Mouse (Mus musculus) granulocyte monocyte progenitor cell, adult 5-6 weeks (primary cell): ENCODE data around the gene Pot1a. TPM values are rescaled to one million over a fixed set of nuclear protein-coding genes. Genes with fewer than 3 reads are reported as not detected.

Source experiments
- ATAC-seq: replicated peaks from 2 replicates; pipeline ENCODE4 v1.8.0; 2016; ENCODE audit warnings: mild to moderate bottlenecking, moderate TSS enrichment, inconsistent platforms; ENCODE audit not compliant: poor library complexity, severe bottlenecking
- total RNA-seq, 2 experiments: library from RNA; stranded (forward) in 1 of 2; stranded (reverse) in 1 of 2; fragments of 200-712, 200-1000 nt in 1 of 2; fragments of >200 nt in 1 of 2; fragmentation: Nextera tagmentation in 1 of 2; gene quantifications; 2 replicates each; pipeline ENCODE4 v1.2.3; 2014 to 2017

Pot1a gene
- total RNA-seq (2014; fragmentation: Nextera tagmentation): 30.7 and 59.5 TPM in 2 replicates
- total RNA-seq (2017): 28.4 and 42.6 TPM in 2 replicates

DNA sequence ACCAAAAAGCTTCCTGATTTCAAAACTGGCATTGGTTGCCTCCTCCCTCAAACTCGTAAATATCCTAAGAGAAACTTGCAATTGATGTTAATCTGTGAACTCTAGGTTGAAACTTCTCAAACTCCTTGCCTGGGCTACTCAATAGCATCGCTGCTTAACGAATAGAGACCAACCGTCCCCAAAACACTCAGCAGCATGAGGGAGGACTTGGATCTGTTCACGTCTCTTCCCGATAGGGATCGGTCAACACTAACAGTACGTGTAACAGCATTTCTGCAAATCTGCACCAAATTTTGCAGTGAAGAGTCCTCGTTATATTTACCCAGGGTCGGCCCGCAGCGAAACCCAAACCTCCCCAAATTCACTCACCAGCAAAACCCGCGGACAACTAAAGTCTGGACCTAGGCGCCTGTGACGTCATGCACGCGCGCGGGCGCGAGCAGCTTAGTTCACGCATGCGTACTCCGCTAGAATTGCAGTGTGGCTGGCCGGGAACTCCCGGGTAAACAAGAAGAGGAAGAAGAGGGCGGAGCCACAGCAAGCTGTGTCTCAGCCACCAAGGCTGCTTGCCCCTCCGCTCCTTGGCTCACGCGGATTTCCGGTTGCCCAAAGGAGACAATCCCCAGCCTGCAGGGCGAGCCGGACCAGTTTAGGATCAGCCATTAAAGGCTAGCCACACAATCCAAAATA, at the start of gene Pot1a:
Gene Pot1a, minus strand, starts transcription at position 441 of the 690 bp plus-strand sequence.
- ATAC-seq: peak; percentile 99

DNA sequence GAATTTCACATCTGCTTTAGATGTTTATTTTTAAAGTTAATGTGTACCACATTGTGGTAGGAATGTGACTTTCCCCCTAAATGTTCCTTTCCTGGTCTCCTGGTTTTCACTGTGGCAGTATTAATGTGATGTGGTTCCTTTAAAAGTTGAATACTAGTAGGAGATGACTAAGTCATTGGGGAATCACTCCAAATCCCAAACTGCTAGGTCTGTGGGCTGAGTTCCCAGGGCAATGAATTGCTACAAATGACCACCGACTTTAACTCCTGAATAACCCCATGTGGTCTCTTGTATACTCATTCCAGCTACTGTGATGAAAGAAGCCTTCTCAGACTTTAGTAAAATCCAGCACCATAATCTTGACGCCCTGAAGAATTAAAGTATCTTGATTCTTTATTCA, 27.2 kb upstream of the Pot1a start:
- ATAC-seq: no peak

DNA sequence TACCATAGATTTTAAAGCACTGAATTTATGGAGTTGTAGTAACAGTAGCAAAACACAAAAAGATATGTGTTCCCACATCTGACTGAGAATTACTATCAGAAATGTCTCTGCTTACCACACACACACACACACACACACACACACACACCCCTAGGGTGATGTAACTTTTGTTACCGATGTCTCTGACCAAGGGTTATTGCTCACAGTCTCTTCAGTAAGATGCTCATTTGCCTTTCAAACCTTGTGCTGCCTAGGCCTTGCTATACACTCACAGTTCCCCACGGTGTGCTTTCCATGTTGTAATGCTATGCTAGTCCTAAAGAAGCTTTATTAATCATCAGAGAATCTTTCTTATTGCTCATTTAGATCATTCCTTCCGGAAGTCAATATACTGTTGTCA, 3.0 kb downstream of the Pot1a start:
- ATAC-seq: no peak

DNA sequence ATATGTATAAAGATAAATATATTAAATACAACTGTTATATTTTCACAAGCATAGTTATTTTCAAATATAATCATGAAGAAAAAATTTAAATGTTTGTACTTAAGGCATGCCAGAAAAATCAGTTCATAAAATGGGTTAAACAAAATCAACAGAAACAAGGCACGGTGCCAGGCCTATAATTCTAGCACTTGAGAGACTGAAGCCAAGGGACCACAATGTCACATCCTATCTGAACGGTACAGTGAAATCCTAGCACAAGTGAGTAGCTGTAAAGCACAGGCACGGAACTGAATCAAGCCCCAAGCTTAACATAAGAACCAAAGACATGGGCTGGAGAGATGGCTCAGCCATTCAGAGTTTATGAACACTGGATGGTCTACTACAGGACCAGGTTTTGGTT, 6.8 kb downstream of the Pot1a start:
- ATAC-seq: no peak

DNA sequence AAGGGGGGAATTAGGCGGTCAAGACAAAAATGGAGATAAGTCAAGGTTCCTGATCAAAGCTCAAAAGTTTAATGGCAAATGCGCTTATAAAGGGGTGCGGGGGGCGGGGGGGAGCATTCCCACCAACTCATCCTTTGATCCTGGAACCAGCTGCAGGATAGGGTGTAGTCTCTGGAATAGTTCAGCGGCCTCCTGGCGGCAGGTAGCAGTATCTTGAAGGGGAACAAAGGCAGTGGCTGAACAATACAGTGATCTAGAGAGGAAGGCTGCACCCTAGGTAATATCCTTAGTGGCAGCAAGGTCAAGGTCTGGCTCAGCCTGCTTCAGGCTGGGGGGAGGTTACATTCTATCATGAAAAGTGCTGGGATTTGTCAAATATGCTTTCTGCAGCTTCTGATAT, 7.8 kb downstream of the Pot1a start:
- ATAC-seq: no peak

DNA sequence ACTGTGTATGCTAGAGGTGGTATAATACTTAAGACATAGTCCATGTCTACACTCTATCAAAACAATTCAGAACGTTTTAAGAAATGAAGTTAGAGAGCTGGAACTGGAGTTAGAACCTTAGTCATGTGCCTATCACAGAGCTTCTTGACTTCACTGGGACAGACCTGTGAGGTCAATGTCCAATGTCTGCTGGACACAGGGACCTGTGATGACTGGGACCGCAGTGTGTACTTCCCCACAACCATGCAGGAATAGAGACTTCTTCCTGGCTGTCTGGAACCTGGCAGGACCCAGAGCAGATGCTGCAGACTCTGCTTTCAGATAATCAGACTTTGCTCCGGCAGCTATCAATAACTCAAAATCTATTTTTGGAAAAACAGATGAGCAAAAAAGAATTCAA, 40.8 kb downstream of the Pot1a start:
- no peak for ATAC-seq

DNA sequence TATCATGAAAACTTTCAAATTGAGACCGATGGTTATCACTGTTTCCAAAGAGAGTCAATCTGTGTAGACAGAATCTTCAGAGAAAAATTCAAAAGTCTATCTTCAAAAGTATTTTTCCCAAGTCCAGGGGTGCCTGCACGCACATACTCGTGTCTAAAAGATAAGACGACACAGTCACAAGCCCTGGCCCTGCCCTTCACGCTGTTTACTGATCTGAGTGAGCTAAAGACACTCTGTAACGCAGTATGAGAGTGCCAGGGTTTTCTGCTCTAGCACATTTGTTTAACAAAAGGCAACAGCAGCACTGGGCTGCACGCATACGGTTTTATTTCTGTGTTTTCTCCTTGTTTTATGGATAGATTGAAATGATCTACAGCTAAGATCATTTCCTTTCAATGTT, 41.5 kb downstream of the Pot1a start:
- no peak for ATAC-seq

DNA sequence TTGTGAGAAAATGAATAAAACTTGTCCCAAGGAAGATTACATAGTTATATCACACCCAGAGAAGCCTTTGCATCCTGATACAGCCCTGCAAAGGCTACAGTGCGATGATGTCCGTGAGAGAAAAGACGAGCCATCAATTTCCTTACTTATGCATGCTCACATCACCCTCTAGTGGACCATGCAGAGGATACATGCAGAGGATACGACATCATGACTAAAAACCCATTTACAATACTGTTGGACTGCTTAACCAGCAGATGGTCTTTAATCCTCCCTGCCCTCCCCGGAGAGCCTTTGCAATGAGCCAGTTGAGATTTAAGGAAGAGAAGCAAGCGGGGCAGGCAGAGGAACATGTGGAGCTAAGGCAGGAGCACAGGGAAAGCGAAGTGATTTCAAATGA, 42.0 kb downstream of the Pot1a start:
- peak; percentile 44; the same call in 1 of the 2 replicates for ATAC-seq

DNA sequence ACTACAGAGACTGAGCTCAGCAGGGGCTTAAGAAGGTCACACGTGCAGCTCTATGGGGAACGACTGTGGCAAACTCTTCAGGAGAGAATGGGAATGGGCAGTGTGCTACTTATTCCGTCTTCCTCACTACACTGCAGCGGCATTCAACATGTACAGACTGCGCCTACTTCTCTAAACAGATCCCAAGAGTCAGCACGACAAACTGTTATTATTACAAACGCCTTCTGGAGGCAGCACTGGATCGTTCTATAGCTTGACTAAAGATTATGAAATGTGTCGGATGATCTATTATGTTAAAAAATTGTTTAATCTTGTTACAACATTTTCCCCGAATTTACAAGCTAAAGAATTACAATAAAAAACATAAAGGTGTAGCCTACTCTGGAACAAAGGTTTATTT, 42.8 kb downstream of the Pot1a start:
- no peak for ATAC-seq

DNA sequence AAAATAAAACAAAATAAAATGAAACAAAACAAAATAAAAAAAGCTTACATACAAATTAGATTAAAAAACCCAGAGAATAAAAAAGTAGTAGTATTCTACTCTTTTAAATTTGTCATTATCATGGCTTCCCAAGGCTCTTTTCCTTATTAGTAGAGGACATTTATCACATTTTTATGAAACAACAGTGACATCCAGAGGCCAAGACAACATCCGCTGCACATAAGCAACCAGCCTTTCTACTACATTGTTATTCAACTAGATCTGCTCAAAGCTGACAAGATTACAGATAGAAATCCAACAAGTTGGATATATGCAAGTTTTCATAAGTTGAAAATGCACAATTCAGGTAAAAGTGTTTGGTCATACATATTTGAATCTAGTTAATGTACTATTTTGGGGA, 56.4 kb downstream of the Pot1a start:
- ATAC-seq: no peak

DNA sequence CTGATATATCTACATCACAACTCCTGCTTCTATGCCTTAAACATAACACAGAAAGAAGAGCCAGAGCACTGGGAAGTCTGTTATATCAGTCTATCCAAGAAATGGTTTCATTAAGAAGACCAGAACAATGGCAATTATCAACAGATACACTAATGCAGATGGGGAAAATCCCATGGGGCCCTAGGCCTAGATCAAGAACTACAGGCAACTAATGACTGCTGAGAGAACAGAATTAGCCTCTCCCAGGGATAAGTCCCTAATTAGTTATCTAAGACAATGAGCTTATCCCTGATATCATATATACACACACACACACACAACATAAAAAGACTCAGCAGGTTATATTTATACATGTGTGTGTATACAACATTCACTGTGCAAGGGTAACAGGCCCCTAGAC, 72.5 kb downstream of the Pot1a start:
- no peak for ATAC-seq

DNA sequence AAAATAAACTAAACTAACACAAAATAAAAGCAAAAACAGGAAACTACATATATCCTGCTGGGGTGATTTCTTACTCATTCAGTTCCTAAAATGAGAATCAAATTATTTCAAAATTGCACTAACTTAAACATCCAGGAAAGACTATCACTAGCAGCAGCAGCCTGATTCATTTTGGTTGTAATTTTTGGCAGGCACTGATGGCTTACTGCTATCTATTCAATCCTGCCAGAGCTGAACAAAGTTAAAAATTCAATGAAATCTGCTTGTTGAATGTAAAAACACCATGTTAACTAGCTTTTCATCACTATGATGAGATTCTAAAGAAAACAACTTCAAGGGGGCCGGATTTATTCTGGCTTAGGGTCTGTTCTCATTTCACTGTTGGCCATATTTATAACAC, 82.5 kb downstream of the Pot1a start:
- ATAC-seq: no peak

DNA sequence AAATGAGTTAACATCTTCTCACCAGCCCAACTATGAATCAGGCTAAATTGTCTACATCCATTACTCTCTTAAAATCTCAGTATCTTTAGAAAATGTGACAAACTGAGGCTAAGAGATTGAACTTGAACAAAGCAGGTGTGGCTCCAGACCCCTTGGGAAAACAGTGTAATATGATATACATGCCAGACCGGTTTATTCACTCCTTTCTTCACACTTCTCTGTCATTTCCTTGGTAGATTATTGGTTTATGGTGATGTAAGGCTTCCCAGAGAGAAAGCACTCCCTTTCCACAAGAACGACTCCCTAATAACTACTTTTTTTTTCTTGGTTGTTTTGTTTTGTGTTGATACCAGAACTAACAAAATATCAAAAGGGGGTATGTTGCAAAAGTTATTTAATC, 98.4 kb downstream of the Pot1a start:
- ATAC-seq: no peak

DNA sequence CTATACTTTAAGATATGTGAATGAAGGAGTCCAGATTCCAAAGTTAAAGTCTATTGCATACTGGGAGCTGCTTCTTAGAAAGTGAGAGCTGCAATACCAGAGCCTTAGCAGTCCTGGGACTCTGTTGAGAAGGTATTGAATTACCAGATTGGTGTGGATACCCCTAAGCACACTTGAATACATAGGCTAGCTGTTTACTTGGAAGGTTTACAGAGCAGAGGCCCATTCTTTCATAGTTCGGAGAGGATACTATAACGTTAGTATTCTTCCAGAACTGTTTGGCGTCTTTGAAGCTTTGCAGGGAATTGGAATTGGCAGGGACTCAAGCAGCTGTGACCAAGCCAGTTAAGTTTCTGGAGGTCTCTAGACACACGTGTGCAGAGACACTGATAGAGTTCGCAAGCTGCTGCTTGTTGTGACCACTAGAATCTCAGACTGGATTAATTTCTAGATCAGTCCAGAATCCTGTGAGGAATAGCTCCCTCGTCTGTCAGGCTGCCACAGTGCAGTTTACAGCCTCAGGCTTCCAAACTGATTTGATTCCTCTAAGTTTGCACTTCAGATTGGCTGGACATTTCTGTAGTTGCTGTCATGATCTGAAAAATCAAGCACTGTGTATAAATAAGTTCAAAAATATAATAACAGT, 99.7 kb downstream of the Pot1a start:
- no peak for ATAC-seq

DNA sequence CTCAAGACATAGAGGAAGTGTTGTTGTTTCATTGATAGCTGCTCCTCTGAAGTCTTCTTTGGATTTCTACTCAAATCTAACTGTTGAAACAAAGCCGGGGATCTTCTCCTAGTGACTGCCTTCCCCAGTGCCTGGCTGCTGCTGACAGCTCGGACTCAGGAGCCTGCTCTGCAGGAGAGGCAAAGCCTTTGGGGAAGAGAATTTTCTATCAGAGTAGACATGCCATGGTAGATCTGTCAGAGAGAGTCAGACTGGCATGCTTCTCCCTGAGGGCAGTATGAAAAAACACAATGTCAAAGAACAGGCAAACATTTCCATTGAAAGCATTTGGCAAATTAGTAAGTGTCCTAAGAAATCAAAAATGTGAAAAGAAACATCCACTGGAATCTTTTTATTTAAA, 109.1 kb downstream of the Pot1a start:
- ATAC-seq: no peak

Other genes starting within 250 kb of the Pot1a start
- gene Gpr37, start 118.5 kb downstream of the Pot1a start, total RNA-seq (2014; fragmentation: Nextera tagmentation): not detected in 2 replicates
- gene Gpr37, start 118.5 kb downstream of the Pot1a start, total RNA-seq (2017): not detected in 2 replicates